Mouse (Mus musculus) gastrocnemius, postnatal 4 days (tissue): ENCODE results near the gene Kcne3. TPM values are rescaled to one million over a fixed set of nuclear protein-coding genes. Genes with fewer than 3 reads are reported as not detected.

Experiments used
- total RNA-seq, 2 experiments: library from RNA; stranded (reverse); gene quantifications; 2 replicates each; pipeline ENCODE4 v1.2.3; 2021

Kcne3 gene
- total RNA-seq, 2 experiments from 2014 or later: 1.1 to 1.6 TPM

Other genes with a start within 250 kb of the Kcne3 start
- 10 to 100 TPM; 12.4 to 14.5 TPM for gene Rnf169, start 196.1 kb upstream of the Kcne3 start, total RNA-seq
- 1 to 10 TPM; 4.7 to 6.5 TPM for gene Chrdl2, start 170.3 kb upstream of the Kcne3 start, total RNA-seq
- 10 to 100 TPM; 25.1 to 26.0 TPM for gene Pold3, start 54.9 kb upstream of the Kcne3 start, total RNA-seq
- 1 to 10 TPM; 7.7 to 8.1 TPM for gene Lipt2, start 17.2 kb upstream of the Kcne3 start, total RNA-seq
- 10 to 100 TPM in 1 of 2 experiments, 1 to 10 TPM in 1; 9.4 to 10.2 TPM for gene Pgm2l1, start 50.9 kb downstream of the Kcne3 start, total RNA-seq
- 10 to 100 TPM; 15.2 to 17.6 TPM for gene P4ha3, start 109.0 kb downstream of the Kcne3 start, total RNA-seq
- 10 to 100 TPM; 12.6 to 14.3 TPM for gene C2cd3, start 195.7 kb downstream of the Kcne3 start, total RNA-seq
- 10 to 100 TPM; 31.4 to 42.2 TPM for gene Ppme1, start 195.8 kb downstream of the Kcne3 start, total RNA-seq